Mouse (Mus musculus) liver, embryonic 14.5 days (tissue): ENCODE measurements around the gene Qtrt1. TPM values are rescaled to one million over a fixed set of nuclear protein-coding genes. Genes with fewer than 3 reads are reported as not detected.

Experiments used
- ATAC-seq: fragments of 200-750 bp; cut with Nextera tagmentation; 2 replicates; pipeline ENCODE4 v1.8.0; 2017; ENCODE audit warnings: moderate number of reproducible peaks, mild to moderate bottlenecking, moderate library complexity; ENCODE audit not compliant: insufficient read depth
- DNase-seq, 3 experiments: peaks; one replicate each; pipeline ENCODE4 v3.0.0-alpha.2; 2012 to 2013; ENCODE audit warnings: low read depth in 3 of 3, low spot score in 3 of 3
- H3K27ac ChIP-seq: fragments of 300-500 bp; sonication (generic); 2 replicates; pipeline ENCODE4 v1.5.1; 2014; ENCODE audit warnings: moderate library complexity, mild to moderate bottlenecking, control low read depth, inconsistent platforms
- H3K27me3 ChIP-seq: fragments of 300-500 bp; sonication (generic); 2 replicates; pipeline ENCODE4 v1.6.1; 2014; ENCODE audit warnings: mild to moderate bottlenecking, low read length, moderate library complexity; ENCODE audit not compliant: control insufficient read depth, insufficient read depth
- H3K36me3 ChIP-seq: fragments of 300-500 bp; sonication (generic); replicated peaks from 2 replicates; pipeline ENCODE4 v1.6.1; 2014; ENCODE audit warnings: low read depth; ENCODE audit not compliant: control insufficient read depth, insufficient read depth
- H3K4me1 ChIP-seq, 2 experiments: fragments of 200-500 bp in 1 of 2; fragments of 300-500 bp in 1 of 2; sonication (generic) in 1 of 2; replicated peaks; 2 replicates each; pipeline ENCODE4 v1.6.1; 2012 to 2014; ENCODE audit warnings: antibody characterized with exemption in 1 of 2, inconsistent platforms in 1 of 2, low read length in 1 of 2; ENCODE audit not compliant: control insufficient read depth in 2 of 2, insufficient read depth in 2 of 2
- H3K4me2 ChIP-seq: fragments of 300-500 bp; sonication (generic); 2 replicates; pipeline ENCODE4 v1.6.1; 2014; ENCODE audit warnings: low read depth, mild to moderate bottlenecking, control low read depth, moderate library complexity
- H3K4me3 ChIP-seq, 2 experiments: fragments of 200-500 bp in 1 of 2; fragments of 300-500 bp in 1 of 2; sonication (generic) in 1 of 2; 2 replicates each; pipeline ENCODE4 v1.5.1; 2012 to 2014; ENCODE audit warnings: low read depth in 2 of 2, low read length in 2 of 2, mild to moderate bottlenecking in 2 of 2, control low read depth in 1 of 2, inconsistent platforms in 1 of 2, moderate library complexity in 1 of 2; ENCODE audit not compliant: insufficient read depth in 1 of 2
- H3K9ac ChIP-seq: fragments of 300-500 bp; sonication (generic); replicated peaks from 2 replicates; pipeline ENCODE4 v1.6.1; 2014; ENCODE audit warnings: mild to moderate bottlenecking, control low read depth, moderate library complexity
- H3K9me3 ChIP-seq: fragments of 300-500 bp; sonication (generic); 2 replicates; pipeline ENCODE4 v1.6.1; 2016; ENCODE audit warnings: low read length, mixed read lengths; ENCODE audit not compliant: control insufficient read depth
- CTCF ChIP-seq: IDR thresholded peaks from 2 replicates; pipeline ENCODE4 v1.5.1; 2016; ENCODE audit warnings: antibody characterized with exemption, low read depth, control low read depth
- EP300 ChIP-seq: IDR thresholded peaks from 2 replicates; pipeline ENCODE4 v1.6.1; 2016; ENCODE audit warnings: antibody characterized with exemption, low read depth
- WGBS: fragments of 180-500 bp; shearing (Covaris S2); extraction: QIAGEN DNeasy Blood & Tissue Kit; methylation state at CpG from one replicate; pipeline ENCODE4 v1.1.7; 2014; ENCODE audit not compliant: insufficient replicate concordance; 5-methylcytosine and 5-hydroxymethylcytosine counted together
- polyA plus RNA-seq, 2 experiments: library from polyadenylated mRNA; depleted of rRNA in 1 of 2; stranded (reverse) in 1 of 2; unstranded in 1 of 2; fragments of >200 nt; fragmentation: Nextera tagmentation in 1 of 2; extraction: Ambion mirVana in 1 of 2; gene quantifications; 2 replicates each; pipeline versions ENCODE4 v1.2.1 to v1.2.3; 2012 to 2014

The Qtrt1 gene
- polyA plus RNA-seq, 2 experiments, result 20.0 to 25.4 TPM

GRCm38 (mm10) chr9:21369080-21369479 lies 42.6 kb upstream of the Qtrt1 start:
- no peak for DNase-seq
- TF ChIP-seq CTCF (no peak), EP300 (no peak)
- Histone ChIP-seq H3K9ac (no peak overlapping the region; the same call in 1 of the 2 replicates), H3K36me3 (no peaks in the 10 kb centered on the region), H3K4me2 (peak overlapping the region; percentile 94), H3K27me3 (no peaks in the 10 kb centered on the region), H3K27ac (no peak overlapping the region), H3K4me3 (peak overlapping the region; percentile 7 to 72; a peak in 3 of 4 replicates), H3K4me1 (peaks cover 7 to 8% of the 10 kb centered on the region in 2 experiments), H3K9me3 (no peaks in the 10 kb centered on the region)
- 41% methylated on average over 11 of the region's 11 CpGs for WGBS
- ATAC-seq, result no peak

- no peak overlapping the region for H3K4me3 ChIP-seq
- TF ChIP-seq EP300 (no peak), CTCF (no peak)
- no peak overlapping the region for H3K4me2 ChIP-seq
- DNase-seq, result no peak
- no peak overlapping the region for H3K9ac ChIP-seq
- WGBS, result 61% methylated on average over 2 of the region's 2 CpGs
- H3K9me3 ChIP-seq, result no peaks in the 10 kb centered on the region
- H3K4me1 ChIP-seq, result peaks cover 7 to 8% of the 10 kb centered on the region in 2 experiments
- no peaks in the 10 kb centered on the region for H3K36me3 ChIP-seq
- ATAC-seq, result no peak
- H3K27ac ChIP-seq, result no peak overlapping the region
- no peaks in the 10 kb centered on the region for H3K27me3 ChIP-seq
Observed at GRCm38 (mm10) chr9:21370876-21371275, 40.8 kb upstream of the Qtrt1 start.

- Histone ChIP-seq H3K4me3 (no peak overlapping the region), H3K36me3 (no peaks in the 10 kb centered on the region), H3K9me3 (no peaks in the 10 kb centered on the region), H3K4me2 (no peak overlapping the region), H3K4me1 (peaks cover 4 to 6% of the 10 kb centered on the region in 2 experiments; a peak in 3 of 4 replicates), H3K9ac (no peak overlapping the region), H3K27me3 (no peaks in the 10 kb centered on the region), H3K27ac (no peak overlapping the region)
- WGBS, result 6% methylated on average over 1 of the region's 1 CpGs
- DNase-seq (no peak), ATAC-seq (no peak)
- TF ChIP-seq EP300 (no peak), CTCF (no peak)
Observed at GRCm38 (mm10) chr9:21372508-21372907, 39.1 kb upstream of the Qtrt1 start.

GRCm38 (mm10) chr9:21379195-21379594 lies 32.4 kb upstream of the Qtrt1 start:
- Histone ChIP-seq H3K4me3 (no peak overlapping the region), H3K27ac (no peak overlapping the region), H3K4me2 (0 out of 2 replicates have a peak overlapping the region, but pooled peaks have one; percentile 9), H3K4me1 (peaks cover 19 to 24% of the 10 kb centered on the region in 2 experiments), H3K9me3 (no peaks in the 10 kb centered on the region), H3K9ac (no peak overlapping the region), H3K36me3 (no peaks in the 10 kb centered on the region; the same call in 1 of the 2 replicates), H3K27me3 (no peaks in the 10 kb centered on the region)
- 57% methylated on average over 3 of the region's 3 CpGs for WGBS
- peak in 1 of 3 experiments; percentile 37 for DNase-seq
- TF ChIP-seq EP300, result peak; percentile 76
- no peak for TF ChIP-seq CTCF
- peak; percentile 58; the same call in 1 of the 2 replicates for ATAC-seq

GRCm38 (mm10) chr9:21380868-21381267 lies 30.8 kb upstream of the Qtrt1 start:
- peaks cover 19 to 28% of the 10 kb centered on the region in 2 experiments for H3K4me1 ChIP-seq
- no peaks in the 10 kb centered on the region for H3K9me3 ChIP-seq
- no peaks in the 10 kb centered on the region for H3K27me3 ChIP-seq

More at GRCm38 (mm10) chr9:21380868-21381267, 30.8 kb upstream of the Qtrt1 start:
- DNase-seq (no peak), ATAC-seq (no peak)
- TF ChIP-seq CTCF (no peak), EP300 (no peak)
- no peak overlapping the region for H3K4me2 ChIP-seq
- no peak overlapping the region for H3K9ac ChIP-seq
- no peaks in the 10 kb centered on the region; the same call in 1 of the 2 replicates for H3K36me3 ChIP-seq
- no peak overlapping the region for H3K27ac ChIP-seq
- no peak overlapping the region for H3K4me3 ChIP-seq
